Mouse (Mus musculus): ENCODE measurements at regions not wholly inside any gene's neighbourhood (a gene's known extent, or its start where the extent isn't known, plus 50 kb on each side); places are given as distances from the start of the nearest gene placed in this dataset.

- no peak for DNase-seq
Measured at GRCm38 (mm10) chr9:41374591-41375481, 213.3 kb upstream of the Ubash3b start.

GRCm38 (mm10) chr9:41366405-41366804 lies 204.9 kb upstream of the Ubash3b start:
- no peak for DNase-seq

GRCm38 (mm10) chr9:41365251-41365650 lies 203.8 kb upstream of the Ubash3b start:
- no peak for DNase-seq

GRCm38 (mm10) chr9:41364442-41365250 lies 203.1 kb upstream of the Ubash3b start:
- no peak for DNase-seq

GRCm38 (mm10) chr9:41360356-41360755 lies 198.9 kb upstream of the Ubash3b start:
- no peak for DNase-seq

- DNase-seq, result no peak
Measured at GRCm38 (mm10) chr9:41359286-41359685, 197.8 kb upstream of the Ubash3b start.

DNA sequence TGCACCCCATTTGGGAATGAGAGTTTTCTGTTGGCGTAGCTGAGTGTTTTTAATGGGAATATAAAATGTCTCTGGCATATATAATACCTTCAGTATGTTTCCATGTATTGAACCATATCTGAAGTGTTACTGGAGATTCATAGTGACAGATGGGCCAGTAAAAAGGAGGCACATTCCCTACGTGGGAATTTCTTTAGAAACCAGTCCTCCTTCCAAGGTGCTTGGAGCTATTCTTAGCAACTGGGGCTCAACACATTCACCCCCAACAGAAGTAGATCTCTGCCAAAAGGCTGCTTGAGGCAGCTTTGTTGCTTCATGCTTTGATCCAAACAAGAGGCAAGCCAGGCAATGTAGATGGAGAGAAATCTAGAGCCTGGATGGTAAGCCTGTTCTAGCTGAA lies 183.8 kb upstream of the Ubash3b start:
- DNase-seq, result no peak

DNA sequence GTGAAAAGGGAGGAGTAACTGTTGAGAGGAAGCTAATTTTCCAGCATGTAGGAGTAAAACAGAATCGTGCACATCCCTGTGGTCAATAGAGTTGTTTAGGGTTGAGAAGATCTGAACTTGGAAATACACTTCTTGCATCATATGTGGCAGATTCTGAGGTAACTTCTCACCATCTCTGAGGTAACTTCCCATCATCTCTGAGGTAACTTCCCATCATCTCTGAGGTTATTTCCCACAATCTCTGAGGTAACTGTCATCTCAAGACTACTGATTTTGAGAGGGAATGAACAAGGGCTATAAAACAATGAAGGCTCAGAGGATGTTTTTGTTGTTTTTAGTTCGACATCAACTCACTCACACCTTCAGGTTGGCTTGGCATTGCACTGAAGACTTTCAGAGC lies 175.9 kb upstream of the Ubash3b start:
- no peak for DNase-seq

- DNase-seq, result no peak
Measured at GRCm38 (mm10) chr9:41336801-41337200, 175.3 kb upstream of the Ubash3b start.

DNA sequence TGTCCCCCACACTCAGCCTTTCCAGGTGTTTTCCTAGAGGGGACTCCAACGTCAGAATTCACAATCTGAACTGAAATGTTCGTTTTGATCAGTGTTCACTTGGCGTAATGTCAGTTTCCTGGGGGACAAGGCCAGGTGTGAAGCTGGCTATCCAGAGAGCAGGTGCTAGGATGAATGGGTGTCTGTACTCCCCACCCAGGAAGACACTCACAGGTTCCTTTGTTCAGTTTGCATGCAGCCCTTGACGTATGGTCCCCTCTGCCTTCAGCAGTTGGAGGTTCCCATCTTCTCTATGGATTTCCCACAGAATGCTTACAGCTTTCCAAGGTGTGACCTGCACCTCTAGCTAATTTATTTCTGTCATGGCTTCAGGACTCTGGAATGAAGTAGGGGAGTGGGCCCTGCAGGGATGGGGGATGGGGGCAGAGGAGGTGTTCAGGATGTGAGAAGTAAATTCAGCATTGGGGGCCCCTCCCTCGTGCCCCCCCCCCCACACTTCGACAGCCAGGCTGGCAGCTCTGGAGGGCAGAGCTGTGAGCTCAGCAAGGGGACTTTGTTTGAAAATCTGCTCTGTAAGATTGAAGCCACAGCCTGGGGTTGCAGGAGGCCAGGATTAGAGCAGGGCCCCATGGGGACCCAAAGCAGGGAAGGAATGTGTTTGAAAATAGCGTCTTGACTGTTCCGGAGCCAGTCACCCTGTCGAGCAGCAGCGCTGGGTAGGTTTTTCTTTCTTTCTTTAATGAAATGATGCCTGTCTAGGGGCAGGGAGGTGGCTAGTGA lies 173.2 kb upstream of the Ubash3b start:
- no peak for DNase-seq

DNA sequence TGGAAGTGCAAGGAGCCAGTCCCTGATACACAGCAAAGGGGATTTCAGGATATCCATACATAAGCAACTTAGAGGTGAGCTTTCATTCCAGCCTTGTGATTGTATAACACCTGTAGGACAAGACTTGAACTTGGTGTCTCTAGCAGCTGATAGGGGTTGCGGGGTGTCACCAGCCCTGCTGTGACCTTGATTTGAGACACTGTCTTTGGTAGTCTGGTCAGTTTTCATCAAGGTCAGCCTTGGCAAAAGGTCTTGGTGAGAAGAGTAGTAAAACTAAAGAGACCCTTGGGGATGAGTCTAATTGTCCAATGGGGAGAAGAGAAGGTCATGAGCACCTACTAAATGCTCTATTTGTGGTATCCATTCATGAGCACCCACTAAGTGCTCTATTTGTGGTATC lies 172.0 kb upstream of the Ubash3b start:
- no peak for DNase-seq

GRCm38 (mm10) chr9:41328959-41329358 lies 167.5 kb upstream of the Ubash3b start:
- DNase-seq, result no peak

DNA sequence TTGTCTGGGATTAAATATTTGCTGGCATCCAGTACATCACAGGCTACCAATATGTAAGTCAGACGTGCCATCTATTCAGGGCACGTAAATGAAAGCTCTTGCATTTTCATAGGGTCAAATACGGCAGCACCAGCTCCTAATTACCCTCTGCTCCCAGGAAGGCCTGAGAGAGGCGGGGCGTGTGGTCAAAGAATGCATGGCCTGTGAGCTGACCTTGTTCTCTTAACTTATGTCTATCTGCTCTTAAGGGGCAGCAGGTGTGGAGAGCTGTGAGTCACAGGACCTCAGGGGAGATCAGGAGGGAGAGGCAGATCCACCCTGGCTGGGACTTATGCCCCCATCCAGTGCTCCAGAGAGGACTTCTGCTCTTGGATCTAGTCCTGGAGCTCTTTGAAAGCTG lies 167.0 kb upstream of the Ubash3b start:
- no peak for DNase-seq

GRCm38 (mm10) chr9:41328056-41328455 lies 166.6 kb upstream of the Ubash3b start:
- no peak for DNase-seq

DNA sequence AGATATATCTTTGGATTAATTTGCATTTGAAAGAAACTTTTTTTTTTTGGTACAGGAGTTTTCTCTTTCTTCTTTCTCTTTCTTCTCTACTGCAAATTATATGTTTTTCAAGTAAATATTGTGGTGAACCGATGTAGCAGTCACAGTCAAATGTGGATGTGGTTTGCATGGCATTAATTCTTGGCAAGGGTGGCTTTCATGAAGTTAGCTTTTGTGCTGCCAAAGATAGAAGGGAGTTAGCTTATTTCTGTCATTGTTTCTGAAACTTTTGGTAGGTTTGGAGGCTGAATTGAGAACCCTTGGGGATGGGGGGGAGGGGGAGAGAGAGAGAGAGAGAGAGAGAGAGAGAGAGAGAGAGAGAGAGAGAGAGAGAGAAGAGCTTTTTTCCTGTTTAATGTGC lies 166.1 kb upstream of the Ubash3b start:
- DNase-seq, result no peak

DNA sequence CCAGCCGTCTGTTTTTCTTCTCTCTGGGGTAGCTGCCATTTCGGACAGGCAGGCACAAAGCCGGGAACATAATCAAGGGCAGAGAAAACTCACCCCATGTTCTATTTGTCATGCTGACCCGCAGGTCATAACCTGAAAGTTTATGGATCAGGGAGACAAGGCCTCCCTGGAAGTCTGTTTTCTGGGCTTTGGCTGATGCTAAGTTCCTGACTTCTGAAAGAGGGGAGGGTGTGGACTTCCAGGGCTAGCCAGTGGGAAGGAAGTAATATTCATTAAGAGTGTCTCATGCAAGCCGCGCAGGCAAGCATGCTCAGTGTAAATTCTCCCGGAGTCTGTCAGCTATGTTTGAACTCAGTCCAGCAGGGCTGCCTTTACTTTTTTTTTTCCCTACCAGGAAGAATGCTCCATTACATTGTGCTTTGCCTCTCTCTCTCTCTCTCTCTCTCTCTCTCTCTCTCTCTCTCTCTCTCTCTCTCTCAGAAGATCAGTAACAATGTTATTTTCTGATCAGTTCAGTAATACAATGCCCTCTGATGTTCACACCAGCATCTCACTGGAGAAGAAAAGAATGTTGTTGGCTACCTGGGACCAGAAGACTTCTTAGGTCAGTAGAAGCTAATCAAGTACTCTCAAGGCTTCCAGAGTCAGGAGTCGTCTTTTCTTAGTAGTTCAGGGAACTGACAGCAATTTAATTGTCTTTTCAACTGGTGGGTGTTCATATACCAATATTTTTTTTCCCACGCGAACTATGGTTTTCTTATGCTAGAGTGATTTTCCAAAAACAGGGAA lies 165.5 kb upstream of the Ubash3b start:
- peak; percentile 16 for DNase-seq

DNA sequence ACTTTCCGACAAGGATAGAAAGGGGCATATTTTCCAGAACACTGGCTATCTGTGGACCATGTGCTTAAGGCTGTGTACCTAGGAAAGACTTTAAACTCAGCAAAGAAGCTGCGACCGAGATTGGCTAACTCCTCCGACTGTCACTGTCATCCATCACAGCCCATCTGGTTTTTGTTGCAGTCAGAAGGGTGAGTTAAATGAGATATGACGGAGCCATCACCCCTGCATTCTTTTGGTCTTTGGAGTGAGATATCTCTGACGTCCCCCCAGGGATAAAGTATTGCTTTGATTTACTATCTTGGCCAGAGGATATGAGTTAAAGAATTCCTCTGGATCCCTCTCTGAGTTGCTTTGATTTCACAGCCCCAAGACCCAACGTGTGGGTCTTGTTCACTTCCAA lies 160.0 kb upstream of the Ubash3b start:
- DNase-seq, result no peak

DNA sequence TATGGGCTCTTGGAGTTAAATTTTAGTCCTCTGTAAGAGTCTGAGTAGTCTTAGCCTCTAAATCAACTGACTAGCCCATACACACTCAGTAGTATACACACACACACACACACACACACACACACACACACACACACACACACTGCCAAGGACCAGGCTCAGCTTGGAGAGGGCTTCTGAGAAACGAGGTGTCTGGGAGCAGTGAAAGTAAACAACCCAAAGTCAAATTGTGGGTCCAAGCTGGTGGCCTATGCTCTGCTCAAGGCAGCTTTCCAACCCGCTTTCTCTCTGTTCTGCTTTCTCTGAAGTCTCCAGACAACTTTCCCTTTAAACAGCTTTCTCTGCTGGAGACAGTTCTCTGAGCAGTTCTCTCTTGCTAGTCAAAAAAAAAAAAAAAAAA lies 157.6 kb upstream of the Ubash3b start:
- DNase-seq, result no peak

DNA sequence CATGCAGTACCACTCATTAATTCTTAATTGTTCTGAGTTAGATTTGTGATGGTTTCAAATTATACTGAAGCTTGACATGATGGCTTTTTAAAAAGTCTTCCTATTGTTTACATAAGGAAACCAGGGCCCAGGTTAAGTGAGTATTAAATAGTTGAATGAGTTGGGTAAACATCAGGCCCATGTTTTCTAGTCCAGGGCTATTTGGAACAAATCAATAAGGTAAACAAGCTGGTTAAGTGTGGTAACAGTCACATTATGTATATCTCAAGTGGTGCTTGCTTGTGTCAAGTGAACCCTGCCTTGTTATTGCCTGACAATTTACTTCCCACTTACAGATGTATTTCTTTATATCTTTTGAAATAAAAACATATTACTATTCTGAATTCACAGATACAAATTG lies 144.7 kb upstream of the Ubash3b start:
- no peak for DNase-seq

- no peak for DNase-seq
Measured at GRCm38 (mm10) chr9:41303494-41303828, 142.0 kb upstream of the Ubash3b start.

DNA sequence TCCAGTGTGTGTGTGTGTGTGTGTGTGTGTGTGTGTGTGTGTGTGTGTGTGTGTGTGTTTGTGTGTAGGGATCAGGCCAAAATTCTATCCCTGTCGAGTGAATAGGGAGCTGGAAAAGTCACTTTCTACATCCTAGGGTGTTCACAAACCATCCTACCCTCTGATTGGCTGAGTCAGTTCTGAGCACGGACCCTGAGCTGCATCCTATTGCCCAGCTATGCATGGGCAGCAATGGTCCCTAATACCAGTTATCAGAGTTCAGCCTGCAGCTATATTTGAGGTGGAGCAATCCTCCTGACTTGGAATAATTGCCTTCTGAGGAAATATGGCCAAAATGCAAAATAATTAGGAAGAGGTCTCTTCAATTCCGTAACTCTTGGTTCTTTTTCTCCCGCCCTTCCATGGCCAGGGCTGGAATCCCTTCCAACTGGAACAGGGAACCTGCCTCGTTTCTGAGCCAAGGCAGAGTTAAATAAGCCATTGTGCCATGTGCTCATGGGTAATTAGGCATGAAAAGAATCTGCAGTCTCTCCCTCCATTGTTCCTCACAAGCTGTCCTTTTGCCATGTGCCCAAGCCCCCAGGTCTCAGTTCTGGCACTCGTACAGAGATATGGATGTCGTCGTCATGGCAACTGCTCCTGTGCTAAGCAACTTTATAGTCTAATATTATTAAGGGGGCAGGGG lies 141.5 kb upstream of the Ubash3b start:
- DNase-seq, result no peak

- DNase-seq, result no peak
Measured at GRCm38 (mm10) chr9:41286145-41286468, 124.6 kb upstream of the Ubash3b start.

All from adrenal gland, adult 8-10 months (tissue).